Mouse (Mus musculus): ENCODE measurements at regions not wholly inside any gene's neighbourhood (a gene's known extent, or its start where the extent isn't known, plus 50 kb on each side); places are given as distances from the start of the nearest gene placed in this dataset.
A peak's percentile ranks its signal among the peaks of the same experiment; 100 is the strongest.

DNA sequence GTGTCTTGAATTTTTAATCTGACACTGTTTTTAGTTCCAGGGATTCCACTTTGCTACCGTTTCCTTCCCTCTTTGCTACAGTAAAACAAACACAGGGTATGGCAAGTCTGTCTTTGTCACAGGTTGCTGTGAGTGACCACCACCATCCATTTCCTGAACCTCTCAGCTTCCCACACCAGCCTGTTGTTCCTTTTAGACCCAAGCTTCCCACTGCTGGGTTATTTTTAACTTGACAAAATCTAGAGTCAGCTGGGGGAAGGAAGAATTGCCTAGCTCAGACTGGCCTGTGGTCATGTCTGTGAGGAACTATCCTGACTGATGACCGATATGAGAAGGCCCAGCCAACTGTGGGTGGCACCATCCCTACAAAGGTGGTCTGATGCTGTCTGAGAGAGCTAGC, 239.4 kb upstream of the Myt1l start:
- H3K36me3 ChIP-seq (replicated peaks; ENCODE audit: control insufficient read depth, insufficient read depth, low read length) = no peaks in the 10 kb centered on the region
- H3K4me1 ChIP-seq (ENCODE audit: control insufficient read depth, insufficient read depth) = peaks cover 5% of the 10 kb centered on the region; the same call in 1 of the 2 replicates
- WGBS = 37% methylated on average over 2 of the region's 2 CpGs
- H3K27ac ChIP-seq (ENCODE audit: low read depth) = no peak overlapping the region
- ATAC-seq (ENCODE audit: insufficient read depth, low read depth) = no peak
- TF ChIP-seq EP300 (IDR thresholded peaks at IDR 0.05; ENCODE audit: low read depth) = no peak
- no peak for TF ChIP-seq CTCF (IDR thresholded peaks at IDR 0.05; ENCODE audit: low read depth)
- H3K4me2 ChIP-seq (ENCODE audit: low read depth, low read length) = no peak overlapping the region
- no peak overlapping the region for H3K4me3 ChIP-seq (ENCODE audit: low read depth, low read length)
- no peaks in the 10 kb centered on the region for H3K27me3 ChIP-seq (ENCODE audit: control insufficient read depth, insufficient read depth, low read length)
- no peak for DNase-seq (ENCODE audit: low spot score)
- H3K9me3 ChIP-seq (replicated peaks; ENCODE audit: control insufficient read depth, low read length) = no peaks in the 10 kb centered on the region
- H3K9ac ChIP-seq (replicated peaks; ENCODE audit: low read depth, low read length) = no peak overlapping the region

DNA sequence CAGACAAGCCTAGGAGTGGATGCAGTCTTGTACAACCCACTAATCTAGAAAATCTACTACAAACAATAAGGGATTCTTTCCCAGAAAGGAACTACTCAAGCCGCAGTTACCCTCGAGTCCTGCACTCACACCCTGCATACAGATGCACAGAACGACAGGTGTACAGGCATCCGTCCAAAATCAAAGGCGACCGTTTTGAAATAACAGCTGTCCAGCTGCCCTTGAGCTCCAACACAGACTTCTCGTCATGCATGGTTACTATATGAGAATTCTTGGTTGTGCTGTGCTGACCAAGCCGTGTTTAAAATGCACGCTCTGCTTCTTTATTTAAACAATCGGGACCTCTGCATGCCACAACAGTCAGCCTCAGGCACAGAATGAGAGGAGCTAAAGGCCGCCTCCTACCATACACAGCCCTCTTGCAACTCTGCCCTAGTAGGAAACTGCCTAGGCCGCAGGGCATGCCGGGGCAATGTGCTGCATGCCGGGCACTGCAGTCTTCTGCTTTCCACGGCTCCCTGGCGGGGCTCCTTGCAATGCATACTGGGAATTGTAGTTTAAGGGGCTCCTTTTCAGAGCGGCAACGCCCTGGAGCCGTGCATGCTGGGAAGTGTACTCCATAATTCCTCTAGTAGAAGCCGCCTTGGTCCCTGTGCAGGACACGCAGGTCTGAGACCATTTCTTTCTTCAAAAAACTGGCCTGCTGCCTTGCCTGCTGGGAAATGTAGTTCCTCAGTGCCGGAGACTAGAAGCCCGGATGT, 237.4 kb upstream of the Myt1l start:
- peaks cover 5% of the 10 kb centered on the region; the same call in 1 of the 2 replicates for H3K4me1 ChIP-seq (ENCODE audit: control insufficient read depth, insufficient read depth)
- TF ChIP-seq CTCF (IDR thresholded peaks at IDR 0.05; ENCODE audit: low read depth) (no peak), EP300 (IDR thresholded peaks at IDR 0.05; ENCODE audit: low read depth) (no peak)
- no peaks in the 10 kb centered on the region for H3K27me3 ChIP-seq (ENCODE audit: control insufficient read depth, insufficient read depth, low read length)
- WGBS = 13% methylated on average over 23 of the region's 23 CpGs
- no peaks in the 10 kb centered on the region for H3K36me3 ChIP-seq (replicated peaks; ENCODE audit: control insufficient read depth, insufficient read depth, low read length)
- peak overlapping the region; percentile 36 for H3K4me3 ChIP-seq (ENCODE audit: low read depth, low read length)
- ATAC-seq (ENCODE audit: insufficient read depth, low read depth) (peak; percentile 99), DNase-seq (ENCODE audit: low spot score) (peak; percentile 98)
- peak overlapping the region; percentile 66; the same call in 1 of the 2 replicates for H3K27ac ChIP-seq (ENCODE audit: low read depth)
- no peaks in the 10 kb centered on the region for H3K9me3 ChIP-seq (replicated peaks; ENCODE audit: control insufficient read depth, low read length)
- H3K9ac ChIP-seq (replicated peaks; ENCODE audit: low read depth, low read length) = peak overlapping the region; percentile 49
- peak overlapping the region; percentile 59 for H3K4me2 ChIP-seq (ENCODE audit: low read depth, low read length)

DNA sequence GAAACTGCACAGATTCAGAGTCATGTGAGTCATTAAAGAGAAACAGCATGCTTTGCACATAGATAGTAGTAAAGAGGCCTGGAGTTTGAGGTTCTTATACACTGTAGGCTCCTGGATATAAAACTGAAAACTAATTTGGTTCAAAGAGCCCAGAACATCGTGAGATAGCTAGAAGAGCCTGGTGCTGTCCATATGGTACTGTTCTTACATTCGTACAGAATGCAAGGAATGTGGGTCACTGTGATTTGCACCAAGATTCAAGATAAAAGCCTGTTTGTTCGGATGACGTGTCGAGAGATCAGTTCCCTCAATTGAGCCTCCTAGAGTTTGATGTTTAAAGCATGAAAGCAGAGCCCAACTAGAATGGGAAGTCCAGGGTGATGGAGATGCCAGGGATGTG, 230.2 kb upstream of the Myt1l start:
- H3K36me3 ChIP-seq (replicated peaks; ENCODE audit: control insufficient read depth, insufficient read depth, low read length) = no peaks in the 10 kb centered on the region
- H3K4me1 ChIP-seq (ENCODE audit: control insufficient read depth, insufficient read depth) = no peaks in the 10 kb centered on the region
- no peak for DNase-seq (ENCODE audit: low spot score)
- no peak for ATAC-seq (ENCODE audit: insufficient read depth, low read depth)
- no peaks in the 10 kb centered on the region for H3K27me3 ChIP-seq (ENCODE audit: control insufficient read depth, insufficient read depth, low read length)
- H3K4me3 ChIP-seq (ENCODE audit: low read depth, low read length) = no peak overlapping the region
- no peaks in the 10 kb centered on the region for H3K9me3 ChIP-seq (replicated peaks; ENCODE audit: control insufficient read depth, low read length)
- H3K27ac ChIP-seq (ENCODE audit: low read depth) = no peak overlapping the region
- no peak for TF ChIP-seq EP300 (IDR thresholded peaks at IDR 0.05; ENCODE audit: low read depth)
- TF ChIP-seq CTCF (IDR thresholded peaks at IDR 0.05; ENCODE audit: low read depth) = no peak
- no peak overlapping the region for H3K9ac ChIP-seq (replicated peaks; ENCODE audit: low read depth, low read length)
- WGBS = 44% methylated on average over 5 of the region's 5 CpGs
- no peak overlapping the region for H3K4me2 ChIP-seq (ENCODE audit: low read depth, low read length)

DNA sequence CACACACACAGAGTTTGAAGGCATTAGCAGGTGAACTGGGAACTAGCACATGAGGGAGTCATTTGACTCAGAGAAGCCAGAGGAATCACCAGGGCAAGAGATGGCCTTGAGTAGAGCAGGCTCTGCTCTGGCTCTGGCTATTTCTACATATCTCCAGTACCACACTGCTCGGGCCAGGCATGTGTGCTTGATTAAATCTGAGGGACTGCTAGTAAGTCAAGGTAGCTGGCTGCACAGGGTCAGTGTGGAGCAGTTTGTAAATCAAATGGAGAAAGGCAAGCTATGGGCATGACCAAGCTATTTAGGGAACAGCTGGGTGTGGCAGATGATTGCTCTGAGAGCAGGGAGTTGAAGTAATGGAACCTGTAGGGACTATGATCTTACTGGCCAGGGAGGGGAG, 212.5 kb upstream of the Myt1l start:
- DNase-seq (ENCODE audit: low spot score) = no peak
- WGBS = 20% methylated on average over 1 of the region's 1 CpGs
- Histone ChIP-seq H3K27ac (ENCODE audit: low read depth) (no peak overlapping the region), H3K9ac (replicated peaks; ENCODE audit: low read depth, low read length) (no peak overlapping the region), H3K36me3 (replicated peaks; ENCODE audit: control insufficient read depth, insufficient read depth, low read length) (no peaks in the 10 kb centered on the region), H3K4me3 (ENCODE audit: low read depth, low read length) (no peak overlapping the region), H3K4me1 (ENCODE audit: control insufficient read depth, insufficient read depth) (no peaks in the 10 kb centered on the region), H3K4me2 (ENCODE audit: low read depth, low read length) (no peak overlapping the region), H3K27me3 (ENCODE audit: control insufficient read depth, insufficient read depth, low read length) (no peaks in the 10 kb centered on the region), H3K9me3 (replicated peaks; ENCODE audit: control insufficient read depth, low read length) (no peaks in the 10 kb centered on the region)
- TF ChIP-seq EP300 (IDR thresholded peaks at IDR 0.05; ENCODE audit: low read depth) (no peak), CTCF (IDR thresholded peaks at IDR 0.05; ENCODE audit: low read depth) (no peak)
- ATAC-seq (ENCODE audit: insufficient read depth, low read depth) = no peak; the same call in 1 of the 2 replicates

DNA sequence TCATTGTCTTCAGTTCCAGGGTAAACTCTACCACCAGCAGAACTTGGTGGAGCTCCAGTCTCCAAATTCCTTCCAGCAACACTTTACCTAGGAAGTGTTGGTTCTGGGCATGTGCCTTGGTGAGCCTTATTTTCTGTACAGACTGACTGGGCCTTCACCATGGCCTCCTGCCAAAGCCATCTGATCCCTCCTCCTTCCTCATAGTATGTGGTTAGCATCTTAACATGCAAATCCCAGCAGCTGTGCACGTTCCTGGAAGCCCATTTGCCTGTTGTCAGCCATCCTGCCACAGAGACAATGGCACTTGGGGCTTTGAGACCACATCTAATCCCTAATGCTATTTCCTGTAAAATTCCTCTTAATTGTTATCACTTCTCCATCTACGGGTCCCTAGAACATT, 206.7 kb upstream of the Myt1l start:
- no peak for TF ChIP-seq CTCF (IDR thresholded peaks at IDR 0.05; ENCODE audit: low read depth)
- no peak for TF ChIP-seq EP300 (IDR thresholded peaks at IDR 0.05; ENCODE audit: low read depth)
- H3K9me3 ChIP-seq (replicated peaks; ENCODE audit: control insufficient read depth, low read length) = no peaks in the 10 kb centered on the region
- no peak overlapping the region for H3K4me3 ChIP-seq (ENCODE audit: low read depth, low read length)
- ATAC-seq (ENCODE audit: insufficient read depth, low read depth) (no peak), DNase-seq (ENCODE audit: low spot score) (no peak)
- H3K27ac ChIP-seq (ENCODE audit: low read depth) = no peak overlapping the region
- no peaks in the 10 kb centered on the region for H3K27me3 ChIP-seq (ENCODE audit: control insufficient read depth, insufficient read depth, low read length)
- no peak overlapping the region for H3K4me2 ChIP-seq (ENCODE audit: low read depth, low read length)
- WGBS = 51% methylated on average over 2 of the region's 2 CpGs
- no peaks in the 10 kb centered on the region for H3K4me1 ChIP-seq (ENCODE audit: control insufficient read depth, insufficient read depth)
- no peak overlapping the region for H3K9ac ChIP-seq (replicated peaks; ENCODE audit: low read depth, low read length)
- H3K36me3 ChIP-seq (replicated peaks; ENCODE audit: control insufficient read depth, insufficient read depth, low read length) = no peaks in the 10 kb centered on the region

DNA sequence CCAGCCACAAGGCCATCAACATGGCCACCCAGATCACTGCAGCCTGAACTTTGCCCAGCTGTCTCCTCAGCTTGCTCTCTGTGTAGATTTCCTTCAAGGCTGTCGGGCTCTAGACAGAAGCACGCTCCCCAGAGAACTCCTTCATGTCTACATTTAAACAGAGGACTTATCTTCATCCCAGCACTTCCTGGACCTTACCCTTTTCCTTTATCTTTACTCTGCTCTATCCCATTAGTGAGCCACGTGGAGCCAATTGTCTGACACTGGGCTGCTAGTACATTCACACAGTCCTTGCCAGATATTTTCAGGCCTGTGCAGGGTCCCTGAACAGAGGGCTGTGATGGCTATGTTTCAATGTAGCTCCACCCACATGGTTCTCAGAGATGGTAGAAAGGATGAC, 204.7 kb upstream of the Myt1l start:
- no peak overlapping the region for H3K9ac ChIP-seq (replicated peaks; ENCODE audit: low read depth, low read length)
- ATAC-seq (ENCODE audit: insufficient read depth, low read depth) (0 out of 2 replicates have a peak, but pooled peaks have one; percentile 20), DNase-seq (ENCODE audit: low spot score) (no peak)
- H3K27ac ChIP-seq (ENCODE audit: low read depth) = no peak overlapping the region
- H3K27me3 ChIP-seq (ENCODE audit: control insufficient read depth, insufficient read depth, low read length) = no peaks in the 10 kb centered on the region
- H3K4me2 ChIP-seq (ENCODE audit: low read depth, low read length) = no peak overlapping the region
- TF ChIP-seq EP300 (IDR thresholded peaks at IDR 0.05; ENCODE audit: low read depth) (no peak), CTCF (IDR thresholded peaks at IDR 0.05; ENCODE audit: low read depth) (no peak)
- 15% methylated on average over 3 of the region's 3 CpGs for WGBS
- no peaks in the 10 kb centered on the region for H3K4me1 ChIP-seq (ENCODE audit: control insufficient read depth, insufficient read depth)
- H3K9me3 ChIP-seq (replicated peaks; ENCODE audit: control insufficient read depth, low read length) = no peaks in the 10 kb centered on the region
- no peak overlapping the region for H3K4me3 ChIP-seq (ENCODE audit: low read depth, low read length)
- H3K36me3 ChIP-seq (replicated peaks; ENCODE audit: control insufficient read depth, insufficient read depth, low read length) = no peaks in the 10 kb centered on the region

All from heart, postnatal 0 days (tissue).